Mouse (Mus musculus) left cerebral cortex, adult 18-20 months (tissue): Measurements from ENCODE around the gene Arf6. TPM values are rescaled to one million over a fixed set of nuclear protein-coding genes. Genes with fewer than 3 reads are reported as not detected.

ENCODE experiments used
- DNase-seq, 2 experiments: peaks; one replicate each; pipeline ENCODE4 v3.0.0; 2021 to 2022; ENCODE audit warnings: low spot score in 2 of 2, mixed read lengths in 1 of 2
- microRNA-seq, 2 experiments: library from miRNA; unstranded; fragments of <30 nt; microRNA quantifications; one replicate each; pipeline ENCODE4 v1.2.0; 2021
- total RNA-seq, 2 experiments: library from RNA; stranded (reverse); gene quantifications; 2 replicates each; pipeline ENCODE4 v1.2.3; 2021

Gene Arf6
- total RNA-seq, 2 experiments from 2014 or later: 56.6 to 57.9 TPM

DNA sequence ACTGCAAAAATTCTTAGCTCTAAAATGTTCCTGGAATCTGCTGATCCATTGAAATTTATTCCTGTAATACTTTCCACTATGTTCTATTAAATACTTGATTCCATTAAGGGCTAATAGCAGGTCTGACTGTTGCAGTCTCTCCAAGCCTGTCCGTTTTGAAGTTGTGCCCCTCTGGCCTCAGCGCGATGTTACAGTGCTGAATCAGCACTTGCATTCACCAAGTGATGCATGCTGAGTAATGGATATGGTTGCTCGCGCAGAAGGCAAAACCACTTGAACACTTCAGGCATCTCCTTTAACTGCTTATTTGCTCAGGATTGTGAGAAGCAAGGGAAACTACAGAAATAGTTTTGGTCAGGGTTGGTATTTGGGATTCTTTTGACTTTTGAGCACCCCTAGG is 38.8 kb downstream of the Arf6 start:
- DNase-seq: no peak

DNA sequence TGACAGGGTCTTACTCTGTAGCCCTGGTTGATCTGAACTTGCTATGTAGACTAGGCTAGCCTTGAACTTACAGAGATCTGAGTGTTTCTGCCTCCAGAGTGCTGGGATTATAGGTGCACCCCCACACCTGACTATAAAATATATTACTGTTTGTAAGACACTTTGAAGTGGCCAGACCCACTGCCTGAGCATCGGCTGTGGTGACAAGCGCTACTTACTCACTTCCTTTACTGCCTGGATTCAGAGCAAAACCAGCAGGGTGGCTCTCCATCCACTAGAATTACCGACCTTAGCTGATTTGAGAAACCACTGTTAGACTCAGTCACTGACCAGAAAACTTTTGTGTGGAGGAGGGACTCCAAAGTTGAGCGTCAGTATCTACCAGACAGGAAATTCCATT is 40.0 kb downstream of the Arf6 start:
- DNase-seq: no peak

GRCm38 (mm10) chr12:69413303-69413702 is 41.4 kb downstream of the Arf6 start:
- no peak for DNase-seq

DNA sequence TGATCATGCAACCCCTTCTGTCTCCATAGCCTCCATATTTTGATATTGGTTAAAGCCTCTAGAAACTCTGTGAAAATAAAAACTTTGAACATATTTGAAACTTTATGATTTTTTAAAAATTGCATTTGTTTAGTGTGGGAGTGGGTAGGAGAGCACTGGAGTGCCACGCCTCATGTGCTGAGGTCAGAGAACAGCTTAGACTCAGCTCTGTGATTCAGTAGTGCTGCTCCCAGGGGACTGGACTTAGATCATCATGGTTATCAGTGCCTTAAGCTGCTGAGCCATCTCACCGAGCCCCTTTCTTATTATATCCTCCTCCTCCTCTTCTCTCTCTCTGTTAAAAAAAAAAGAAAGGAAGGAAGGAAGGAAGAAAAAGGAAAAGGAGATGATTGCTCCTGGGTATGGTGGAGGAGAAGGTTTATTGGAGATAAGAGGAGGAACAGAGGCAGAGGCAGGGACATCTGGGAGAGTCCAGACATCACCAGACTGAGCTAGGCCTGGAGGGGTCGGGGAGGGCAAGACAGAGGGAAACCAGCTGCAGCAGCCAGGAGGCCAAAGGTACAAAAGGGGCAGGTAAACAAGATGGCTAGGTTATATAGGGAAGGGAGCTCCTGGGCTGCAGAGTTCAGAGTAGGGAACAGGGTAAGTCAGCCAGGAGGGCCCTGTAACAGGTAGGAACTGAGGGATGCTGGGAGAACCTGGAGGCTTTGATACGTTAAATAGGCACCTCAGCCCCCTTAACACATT is 43.0 kb downstream of the Arf6 start:
- DNase-seq: no peak

- DNase-seq: no peak
Observed at GRCm38 (mm10) chr12:69416793-69417192, 44.8 kb downstream of the Arf6 start.

DNA sequence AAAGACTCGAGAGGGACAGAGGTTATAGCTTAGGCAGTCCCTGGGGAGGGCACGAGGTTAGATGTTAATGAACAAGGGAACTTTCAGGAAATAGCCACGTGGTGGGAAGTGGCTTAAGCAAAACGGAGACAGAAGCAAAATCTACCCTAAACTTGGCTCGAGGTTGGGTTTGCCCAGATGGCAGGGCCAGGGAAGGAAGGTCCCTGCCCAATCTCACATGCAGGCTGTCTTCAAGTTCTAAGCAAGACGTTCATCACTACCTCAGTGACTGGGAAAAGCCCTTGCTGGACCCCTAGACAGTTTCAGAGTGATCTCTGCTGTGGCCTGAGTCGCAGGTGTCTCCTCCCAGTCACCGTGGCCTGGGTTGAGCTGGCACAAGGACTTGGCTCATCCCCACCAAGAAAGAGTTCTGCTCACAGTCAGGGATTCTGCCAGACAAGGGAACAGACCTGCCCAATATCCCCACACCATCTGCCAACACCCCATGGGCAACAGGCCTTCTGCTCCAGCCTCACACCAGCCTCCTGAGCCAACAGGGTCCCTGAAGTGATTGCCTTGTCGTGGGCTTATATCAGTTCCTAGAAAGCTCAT is 45.8 kb downstream of the Arf6 start:
- no peak for DNase-seq

- DNase-seq: no peak
Observed at GRCm38 (mm10) chr12:69418606-69419005, 46.7 kb downstream of the Arf6 start.

- DNase-seq: peak; percentile 21 to 22
Observed at GRCm38 (mm10) chr12:69419017-69419605, 47.2 kb downstream of the Arf6 start.

DNA sequence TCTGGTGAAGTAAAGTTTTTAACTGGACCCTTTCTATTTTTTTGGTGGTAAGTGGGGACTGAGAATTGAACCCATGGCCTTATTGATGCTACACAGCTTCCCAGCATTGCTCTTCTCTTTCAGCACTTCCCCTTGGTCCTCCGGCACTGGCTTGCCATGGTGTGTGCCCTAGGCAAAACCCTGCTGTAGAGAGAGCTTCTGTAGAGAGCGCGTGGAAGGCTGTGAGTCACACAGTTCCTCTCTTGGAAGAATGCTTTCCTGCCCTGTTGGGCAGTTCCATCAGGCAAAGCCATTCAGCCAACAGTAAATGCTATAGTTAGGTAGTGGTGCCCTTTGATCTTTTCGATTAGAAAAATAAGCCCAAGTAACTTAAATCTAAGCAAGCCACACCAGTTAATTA is 47.7 kb downstream of the Arf6 start:
- no peak for DNase-seq

- no peak for DNase-seq
Observed at GRCm38 (mm10) chr12:69420716-69421115, 48.8 kb downstream of the Arf6 start.

DNA sequence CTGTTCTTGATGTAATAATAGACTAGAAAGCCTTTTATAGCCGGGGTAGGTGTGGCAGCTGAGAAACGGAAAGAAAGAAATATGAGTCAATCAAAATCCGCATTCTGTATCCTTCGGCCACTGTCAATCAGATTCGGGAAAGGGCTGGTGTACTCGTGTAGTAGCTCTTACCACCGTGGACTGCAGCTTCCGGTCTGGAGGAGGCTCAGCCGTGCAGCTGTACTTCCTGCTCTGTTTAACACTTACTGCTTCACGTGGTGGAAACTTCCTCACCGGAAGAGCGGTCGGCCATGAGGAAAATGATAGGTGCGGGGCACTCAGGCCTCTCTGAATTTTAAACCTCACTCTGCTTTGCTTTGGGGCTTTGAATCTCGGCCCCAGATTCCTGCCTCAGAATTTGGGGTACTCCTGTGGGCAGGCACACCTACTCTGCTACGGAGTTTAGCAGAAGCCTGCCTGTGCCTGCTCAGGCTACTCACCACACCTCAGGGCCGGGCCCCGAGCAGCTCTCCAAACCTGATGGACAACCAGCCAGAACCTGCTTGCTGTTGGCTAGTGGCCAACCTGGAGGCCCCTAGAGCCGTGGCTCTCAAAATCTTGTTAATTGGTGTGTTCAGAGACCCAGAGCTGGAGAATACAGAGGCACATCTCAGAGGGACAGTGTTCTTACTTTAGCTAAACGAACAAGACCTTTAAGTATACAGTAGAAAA is 51.0 kb downstream of the Arf6 start:
- DNase-seq: no peak

Small RNA genes within 50 kb of the gene (microRNA-seq; reads per million reads assigned to microRNA genes)
- gene Gm47299: 0 reads per million in 2 experiments
- gene Gm47305: 0 reads per million in 2 experiments

Other genes starting within 250 kb of the Arf6 start
- gene Rps29, start 213.0 kb upstream of the Arf6 start, total RNA-seq: 1,000 to 10,000 TPM; 1,243 to 1,256 TPM
- gene Lrr1, start 203.3 kb upstream of the Arf6 start, total RNA-seq: not detected
- 100 to 1,000 TPM; 186 to 205 TPM for gene Rpl36al, start 188.1 kb upstream of the Arf6 start, total RNA-seq
- 10 to 100 TPM; 28.4 to 31.7 TPM for gene Mgat2, start 188.0 kb upstream of the Arf6 start, total RNA-seq
- gene Gm49383, start 175.0 kb upstream of the Arf6 start, total RNA-seq: 1 to 10 TPM; 4.3 to 5.4 TPM
- 1 to 10 TPM; 1.4 to 1.8 TPM for gene Dnaaf2, start 173.7 kb upstream of the Arf6 start, total RNA-seq
- 1 to 10 TPM; 3.3 to 4.1 TPM for gene Gm49384, start 167.9 kb upstream of the Arf6 start, total RNA-seq
- gene Pole2, start 144.0 kb upstream of the Arf6 start, total RNA-seq: under 1 TPM; 0.21 to 0.56 TPM
- 10 to 100 TPM; 22.6 to 23.5 TPM for gene Klhdc1, start 131.0 kb upstream of the Arf6 start, total RNA-seq
- gene Klhdc2, start 75.5 kb upstream of the Arf6 start, total RNA-seq: 100 to 1,000 TPM; 143 to 148 TPM
- 10 to 100 TPM; 47.3 to 49.0 TPM for gene Nemf, start 15.0 kb upstream of the Arf6 start, total RNA-seq
- gene Gm9887, start 308 bp downstream of the Arf6 start, total RNA-seq: under 1 TPM; 0.65 to 0.80 TPM
- 10 to 100 TPM; 25.3 to 25.5 TPM for gene Vcpkmt, start 210.9 kb downstream of the Arf6 start, total RNA-seq